Mouse (Mus musculus) hindbrain, postnatal 0 days (tissue): ENCODE measurements around the gene Adcy2. TPM values are rescaled to one million over a fixed set of nuclear protein-coding genes. Genes with fewer than 3 reads are reported as not detected.
A peak's percentile ranks its signal among the peaks of the same experiment; 100 is the strongest.

Experiments used
- ATAC-seq: fragments of 200-750 bp; cut with Nextera tagmentation; 2 replicates; pipeline ENCODE4 v1.8.0; 2017; ENCODE audit warnings: mild to moderate bottlenecking, moderate TSS enrichment, moderate library complexity
- DNase-seq: peaks from one replicate; pipeline ENCODE4 v3.0.0-alpha.2; 2015; ENCODE audit warnings: low spot score
- H3K27ac ChIP-seq: fragments of 300-500 bp; sonication (generic); 2 replicates; pipeline ENCODE4 v1.5.1; 2014; ENCODE audit warnings: mild to moderate bottlenecking
- H3K27me3 ChIP-seq: fragments of 300-500 bp; sonication (generic); 2 replicates; pipeline ENCODE4 v1.6.1; 2014; ENCODE audit warnings: low read length, mixed read lengths; ENCODE audit not compliant: insufficient read depth
- H3K36me3 ChIP-seq: fragments of 300-500 bp; sonication (generic); 2 replicates; pipeline ENCODE4 v1.6.1; 2014; ENCODE audit warnings: low read length, mixed read lengths; ENCODE audit not compliant: insufficient read depth
- H3K4me1 ChIP-seq: fragments of 300-500 bp; sonication (generic); 2 replicates; pipeline ENCODE4 v1.6.1; 2014; ENCODE audit warnings: antibody characterized with exemption, low read length, mixed read lengths; ENCODE audit not compliant: insufficient read depth
- H3K4me2 ChIP-seq: fragments of 300-500 bp; sonication (generic); 2 replicates; pipeline ENCODE4 v1.6.1; 2014; ENCODE audit warnings: low read depth, mild to moderate bottlenecking, low read length, moderate library complexity, mixed read lengths
- H3K4me3 ChIP-seq: fragments of 300-500 bp; sonication (generic); 2 replicates; pipeline ENCODE4 v1.5.1; 2014; ENCODE audit warnings: low read length
- H3K9ac ChIP-seq: fragments of 300-500 bp; sonication (generic); replicated peaks from 2 replicates; pipeline ENCODE4 v1.6.1; 2014; ENCODE audit warnings: mild to moderate bottlenecking, low read length, moderate library complexity, mixed read lengths
- H3K9me3 ChIP-seq: fragments of 300-500 bp; sonication (generic); 2 replicates; pipeline ENCODE4 v1.6.1; 2016; ENCODE audit warnings: low read length, mixed read lengths
- CTCF ChIP-seq: IDR thresholded peaks from 2 replicates; pipeline ENCODE4 v1.5.1; 2016; ENCODE audit warnings: antibody characterized with exemption, control low read depth, low read depth
- WGBS: fragments of 180-500 bp; shearing (Covaris S2); extraction: QIAGEN DNeasy Blood & Tissue Kit; methylation state at CpG from one replicate; pipeline ENCODE4 v1.1.7; 2014; 5-methylcytosine and 5-hydroxymethylcytosine counted together
- polyA plus RNA-seq: library from polyadenylated mRNA; unstranded; fragments of >200 nt; fragmentation: Nextera tagmentation; extraction: Ambion mirVana; gene quantifications from 2 replicates; pipeline ENCODE4 v1.2.1, GENCODE M21; 2015
- total RNA-seq: library from RNA; depleted of rRNA; stranded (reverse); fragments of >200 nt; gene quantifications from 2 replicates; pipeline ENCODE4 v1.2.3, GENCODE M21; 2014

Adcy2 gene
- total and polyA plus RNA-seq, 2 experiments from 2014 or later, result 16.7 to 44.2 TPM

GRCm38 (mm10) chr13:68815704-68816477 is 183.4 kb downstream of the Adcy2 start:
- Histone ChIP-seq H3K9ac (no peak overlapping the region), H3K36me3 (no peaks in the 10 kb centered on the region), H3K27ac (no peak overlapping the region), H3K27me3 (no peaks in the 10 kb centered on the region), H3K9me3 (no peaks in the 10 kb centered on the region), H3K4me2 (no peak overlapping the region), H3K4me1 (no peaks in the 10 kb centered on the region), H3K4me3 (no peak overlapping the region)
- WGBS, result 69% methylated on average over 4 of the region's 4 CpGs
- DNase-seq (peak; percentile 25), ATAC-seq (peak; percentile 47; the same call in 1 of the 2 replicates)
- TF ChIP-seq CTCF, result no peak

DNA sequence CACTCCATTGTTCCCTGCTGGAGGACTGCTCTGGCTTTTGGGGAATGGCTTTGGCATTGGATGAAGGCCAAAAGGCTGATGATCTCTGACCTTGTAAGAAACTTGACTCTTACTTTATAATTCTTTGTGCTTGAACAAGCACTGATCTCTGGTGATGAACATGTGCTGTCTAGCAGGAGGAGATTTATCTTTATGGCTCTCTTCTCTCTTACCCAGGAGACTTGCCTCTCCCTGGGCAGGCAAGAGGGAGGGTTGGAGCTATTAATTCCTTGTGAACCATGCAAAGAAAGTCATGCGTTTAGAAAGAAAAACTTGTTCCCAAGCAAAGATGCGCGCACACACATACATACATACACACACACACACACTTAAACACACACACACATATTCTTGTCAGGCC is 188.2 kb downstream of the Adcy2 start:
- no peak for DNase-seq
- H3K4me2 ChIP-seq, result no peak overlapping the region
- ATAC-seq, result no peak
- no peak for TF ChIP-seq CTCF
- no peaks in the 10 kb centered on the region for H3K36me3 ChIP-seq
- 88% methylated on average over 3 of the region's 3 CpGs for WGBS
- no peaks in the 10 kb centered on the region for H3K4me1 ChIP-seq
- no peak overlapping the region for H3K27ac ChIP-seq
- no peaks in the 10 kb centered on the region for H3K9me3 ChIP-seq
- H3K27me3 ChIP-seq, result no peaks in the 10 kb centered on the region
- no peak overlapping the region for H3K4me3 ChIP-seq
- H3K9ac ChIP-seq, result no peak overlapping the region

- ATAC-seq (no peak), DNase-seq (no peak)
- Histone ChIP-seq H3K4me1 (no peaks in the 10 kb centered on the region), H3K9ac (no peak overlapping the region), H3K27me3 (no peaks in the 10 kb centered on the region), H3K9me3 (no peaks in the 10 kb centered on the region), H3K27ac (no peak overlapping the region), H3K36me3 (no peaks in the 10 kb centered on the region), H3K4me2 (no peak overlapping the region), H3K4me3 (no peak overlapping the region)
- peak; percentile 34 for TF ChIP-seq CTCF
- 69% methylated on average over 6 of the region's 6 CpGs for whole genome bisulfite sequencing
Measured at GRCm38 (mm10) chr13:68799777-68800176, 199.6 kb downstream of the Adcy2 start.

DNA sequence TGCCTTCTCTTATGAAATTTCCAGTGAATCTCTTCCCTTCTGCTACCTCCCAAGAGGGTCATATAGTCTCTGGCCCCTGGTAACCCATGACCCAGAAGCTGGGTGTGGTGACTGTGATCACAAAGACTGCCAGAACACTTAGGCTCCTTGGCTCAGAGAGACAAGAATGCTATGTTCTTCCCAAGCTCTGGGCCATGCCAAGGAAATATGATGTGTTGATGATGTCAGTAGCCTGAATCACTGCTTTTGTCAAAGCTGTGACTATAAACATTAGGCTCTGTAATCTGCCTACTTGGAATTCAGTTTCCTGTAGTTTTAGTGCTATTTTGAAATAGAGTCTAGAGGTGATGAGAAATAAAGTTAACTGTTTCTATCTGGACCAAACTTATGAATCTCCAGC is 206.1 kb downstream of the Adcy2 start:
- no peaks in the 10 kb centered on the region for H3K27me3 ChIP-seq
- no peak overlapping the region for H3K4me2 ChIP-seq
- H3K9me3 ChIP-seq, result no peaks in the 10 kb centered on the region
- H3K36me3 ChIP-seq, result no peaks in the 10 kb centered on the region
- no peak overlapping the region for H3K9ac ChIP-seq
- H3K4me3 ChIP-seq, result no peak overlapping the region
- TF ChIP-seq CTCF, result no peak
- no peak for DNase-seq
- ATAC-seq, result no peak
- no peaks in the 10 kb centered on the region for H3K4me1 ChIP-seq
- no peak overlapping the region for H3K27ac ChIP-seq

DNA sequence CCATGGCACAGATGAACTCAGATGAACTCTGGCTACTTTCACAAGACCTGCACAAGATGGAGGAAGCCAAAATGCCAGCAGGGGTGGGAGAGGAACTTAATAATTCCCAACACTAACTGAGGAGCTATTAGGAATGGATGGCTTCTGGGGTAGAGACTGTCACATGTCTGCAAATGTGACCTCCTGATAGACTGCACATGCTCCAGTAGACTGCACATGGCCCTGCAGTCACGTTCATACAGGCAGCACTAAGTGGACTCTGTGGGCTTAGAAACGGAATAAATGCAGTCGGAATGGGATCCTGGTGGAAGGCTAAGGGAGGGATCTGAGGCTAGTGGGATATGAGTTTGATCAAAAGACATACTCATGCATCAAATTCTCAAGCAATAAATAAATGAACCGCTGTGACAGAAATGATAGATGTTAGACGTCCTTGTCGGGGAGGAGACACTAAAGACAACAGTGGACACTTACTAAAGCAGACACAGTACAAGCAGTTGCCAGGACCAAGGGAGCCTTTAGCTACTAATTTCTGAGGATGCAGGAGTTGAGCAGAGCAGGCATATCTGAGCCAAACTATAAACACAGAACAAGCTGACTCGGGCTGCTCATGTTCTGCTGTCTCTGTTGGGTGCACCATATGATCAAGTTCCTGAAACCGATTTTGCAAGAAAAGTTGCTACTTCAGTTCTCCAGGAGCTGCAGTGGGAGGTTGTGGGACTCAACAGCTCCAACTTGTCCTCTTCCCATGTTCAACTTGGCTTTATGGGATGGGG is 211.9 kb downstream of the Adcy2 start:
- no peaks in the 10 kb centered on the region for H3K27me3 ChIP-seq
- H3K4me3 ChIP-seq, result no peak overlapping the region
- ATAC-seq, result no peak
- no peak for TF ChIP-seq CTCF
- H3K4me2 ChIP-seq, result no peak overlapping the region
- H3K4me1 ChIP-seq, result no peaks in the 10 kb centered on the region
- H3K9ac ChIP-seq, result no peak overlapping the region
- WGBS, result 83% methylated on average over 8 of the region's 8 CpGs
- no peaks in the 10 kb centered on the region for H3K9me3 ChIP-seq
- no peak for DNase-seq
- no peaks in the 10 kb centered on the region for H3K36me3 ChIP-seq
- H3K27ac ChIP-seq, result no peak overlapping the region

DNA sequence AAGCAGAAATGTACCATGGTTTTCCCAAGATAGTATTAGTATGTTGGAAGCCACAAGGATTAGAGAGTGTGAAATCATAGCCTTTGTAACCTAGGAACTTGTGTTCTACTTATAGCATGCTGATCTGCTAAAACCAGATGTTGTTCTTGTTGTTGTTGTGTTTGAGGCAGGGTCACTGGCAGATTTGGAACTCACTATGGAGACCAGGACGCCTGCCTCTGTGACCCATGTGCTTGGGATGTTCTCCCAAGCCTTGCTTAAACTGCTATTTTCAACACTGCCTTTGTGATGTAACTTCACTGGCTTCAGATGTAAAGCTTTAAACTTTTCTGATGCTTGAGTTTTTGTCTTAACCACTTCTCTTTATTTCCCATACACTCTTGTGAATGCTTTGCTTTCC is 216.2 kb downstream of the Adcy2 start:
- no peak for DNase-seq
- H3K4me2 ChIP-seq, result no peak overlapping the region
- WGBS, result 62% methylated on average over 1 of the region's 1 CpGs
- H3K27me3 ChIP-seq, result no peaks in the 10 kb centered on the region
- H3K9ac ChIP-seq, result no peak overlapping the region
- H3K36me3 ChIP-seq, result no peaks in the 10 kb centered on the region
- no peak overlapping the region for H3K27ac ChIP-seq
- no peak for ATAC-seq
- H3K4me3 ChIP-seq, result no peak overlapping the region
- no peaks in the 10 kb centered on the region for H3K4me1 ChIP-seq
- H3K9me3 ChIP-seq, result no peaks in the 10 kb centered on the region
- no peak for TF ChIP-seq CTCF
